8 mouse cellular contexts compared by ENCODE assay signal in the genomic region with DNA sequence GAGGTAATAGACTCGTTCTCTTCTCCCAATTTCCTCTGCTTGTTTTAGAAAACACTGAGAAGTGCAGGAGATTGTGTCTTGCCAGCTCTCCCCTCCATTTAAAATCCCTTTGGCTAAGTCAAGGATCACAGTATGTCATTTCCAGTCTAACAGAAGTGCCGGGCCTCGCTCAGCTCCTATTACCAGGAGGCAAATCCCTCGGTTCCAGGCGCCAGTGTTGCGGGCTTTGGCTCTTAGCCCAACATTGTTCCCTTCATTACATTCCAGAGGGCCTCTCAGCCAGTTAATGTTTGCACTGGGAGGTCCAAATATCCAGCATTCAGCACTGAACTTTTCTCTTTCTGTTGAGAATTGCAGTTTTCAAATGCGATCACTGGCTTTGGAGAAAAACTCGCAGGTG.
A peak's percentile ranks its signal among the peaks of the same experiment; 100 is the strongest.
DNase-seq lines count a peak whose midpoint lies in the region; ATAC-seq and TF ChIP-seq lines count a peak whose summit lies in the region.

No protein-coding gene starts in this region.

- no peak for ATAC-seq in hindbrain, embryonic 15.5 days (ENCODE audit: low FRiP score, low read depth)
- no peak for ATAC-seq in midbrain, postnatal 0 days (ENCODE audit: low FRiP score)
- ATAC-seq in erythroblast, adult 5-6 weeks (replicated peaks; ENCODE audit: low FRiP score, poor library complexity, severe bottlenecking), result no peak

- H3K9me3 ChIP-seq in hindbrain, embryonic 15.5 days, result no peaks in the 10 kb centered on the region
- no peaks in the 10 kb centered on the region for H3K9me3 ChIP-seq in midbrain, postnatal 0 days (ENCODE audit: low read length)

- H3K9ac ChIP-seq in hindbrain, embryonic 15.5 days, result no peak overlapping the region
- H3K9ac ChIP-seq in midbrain, postnatal 0 days (replicated peaks; ENCODE audit: low read length, poor library complexity, severe bottlenecking), result no peak overlapping the region

- H3K27ac ChIP-seq in hindbrain, embryonic 15.5 days (replicated peaks), result peak overlapping the region; percentile 75
- H3K27ac ChIP-seq in midbrain, postnatal 0 days (ENCODE audit: low read depth, low read length), result peak overlapping the region; percentile 34; the same call in 1 of the 2 replicates

- peaks cover 28% of the 10 kb centered on the region for H3K4me1 ChIP-seq in hindbrain, embryonic 15.5 days (replicated peaks)
- H3K4me1 ChIP-seq in midbrain, postnatal 0 days (ENCODE audit: insufficient read depth, low read length), result peaks cover 10% of the 10 kb centered on the region

- 0 out of 2 replicates have a peak overlapping the region, but pooled peaks have one; percentile 9 for H3K4me2 ChIP-seq in hindbrain, embryonic 15.5 days
- H3K4me2 ChIP-seq in midbrain, postnatal 0 days (ENCODE audit: low read depth, low read length, poor library complexity, severe bottlenecking), result no peak overlapping the region

- DNase-seq in urinary bladder, postnatal 14 days (ENCODE audit: low spot score), result peak; percentile 31
- DNase-seq in urinary bladder, adult 18-20 months (ENCODE audit: low spot score in 2 of 2), result no peak
- DNase-seq in gastrocnemius, postnatal 10 days, result peak; percentile 48
- peak; percentile 55 for DNase-seq in left cerebral cortex, postnatal 4 days
- peak; percentile 61 for DNase-seq in midbrain, postnatal 0 days (ENCODE audit: low spot score)
- no peak for DNase-seq in urinary bladder, postnatal 25 days (ENCODE audit: low spot score)

- no peak overlapping the region for H3K4me3 ChIP-seq in hindbrain, embryonic 15.5 days
- H3K4me3 ChIP-seq in midbrain, postnatal 0 days (ENCODE audit: low read depth, low read length), result no peak overlapping the region

- no peaks in the 10 kb centered on the region for H3K36me3 ChIP-seq in hindbrain, embryonic 15.5 days
- no peaks in the 10 kb centered on the region for H3K36me3 ChIP-seq in midbrain, postnatal 0 days (ENCODE audit: insufficient read depth, low read length)

- no peak for TF ChIP-seq CTCF in midbrain, postnatal 0 days (IDR thresholded peaks at IDR 0.05)

- intact Hi-C loops in left cerebral cortex, postnatal 4 days (cut with DNase I), result no loop called here

- 12% methylated on average over 8 of the region's 8 CpGs for WGBS in hindbrain, embryonic 15.5 days
- WGBS in midbrain, postnatal 0 days, result 17% methylated on average over 8 of the region's 8 CpGs

- H3K27me3 ChIP-seq in hindbrain, embryonic 15.5 days, result no peaks in the 10 kb centered on the region
- H3K27me3 ChIP-seq in midbrain, postnatal 0 days (ENCODE audit: insufficient read depth, low read length), result no peaks in the 10 kb centered on the region

Comparison
In these comparisons a context has a peak if more than half of its experiments do, and no peak if none do; other contexts are left out.
1. DNase-seq: peak in urinary bladder, postnatal 14 days (single experiment), gastrocnemius, postnatal 10 days (single experiment), left cerebral cortex, postnatal 4 days (single experiment) and midbrain, postnatal 0 days (single experiment); none in urinary bladder, adult 18-20 months (0 of 2) and urinary bladder, postnatal 25 days (single experiment).